Mouse (Mus musculus): ENCODE results near the gene Enc1.

The Enc1 gene

GRCm38 (mm10) chr13:97227795-97228194 lies 13.1 kb upstream of the Enc1 start:
- DNase-seq (ENCODE audit: low spot score): no peak

GRCm38 (mm10) chr13:97230101-97230500 lies 10.8 kb upstream of the Enc1 start:
- DNase-seq (ENCODE audit: low spot score): no peak

- DNase-seq (ENCODE audit: low spot score): no peak
These were observed 7.8 kb upstream of the Enc1 start for GRCm38 (mm10) chr13:97233092-97233491.

- peak; percentile 57 for DNase-seq (ENCODE audit: low spot score)
These were observed 6.0 kb upstream of the Enc1 start for GRCm38 (mm10) chr13:97234785-97235417.

DNA sequence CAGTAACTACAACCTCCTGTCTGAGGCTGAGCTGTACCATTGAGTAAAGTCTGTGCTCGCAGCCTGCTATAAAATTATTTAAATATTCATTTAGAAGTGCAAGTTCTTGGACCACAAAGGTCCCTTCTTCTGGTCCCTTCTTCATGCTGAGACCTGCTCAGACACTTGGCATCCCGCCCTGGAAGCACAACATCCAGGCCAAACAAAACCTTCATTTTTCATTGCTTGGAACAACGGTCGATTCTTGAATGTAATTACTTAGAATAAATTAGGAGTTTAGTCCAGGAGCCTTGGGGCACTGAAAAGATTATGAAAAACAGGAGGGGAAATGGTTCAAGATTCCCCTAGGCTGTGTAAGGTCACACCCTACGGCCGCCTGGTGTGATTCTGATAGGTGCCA lies 5.0 kb upstream of the Enc1 start:
- no peak for DNase-seq (ENCODE audit: low spot score)

DNA sequence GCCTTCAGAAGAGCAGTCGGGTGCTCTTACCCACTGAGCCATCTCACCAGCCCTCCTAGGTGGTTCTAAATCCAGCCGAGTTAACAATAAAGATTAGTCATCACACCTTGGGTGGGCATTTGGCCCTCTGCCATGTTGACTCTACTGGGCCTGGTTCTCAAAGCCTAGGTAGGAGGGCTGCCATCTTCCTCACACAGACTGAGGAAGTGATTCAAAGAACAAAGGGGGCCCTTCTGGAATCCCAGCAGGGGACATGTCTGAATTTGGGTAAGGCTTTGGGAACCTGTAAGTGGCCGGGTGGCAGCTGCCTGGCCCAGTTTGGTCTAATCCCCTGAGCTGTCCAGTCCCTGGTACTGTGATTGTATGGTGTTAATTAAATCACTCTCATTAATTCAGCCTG lies 3.2 kb upstream of the Enc1 start:
- no peak for DNase-seq (ENCODE audit: low spot score)

GRCm38 (mm10) chr13:97238181-97238981 lies 2.5 kb upstream of the Enc1 start:
- DNase-seq (ENCODE audit: low spot score): no peak

DNA sequence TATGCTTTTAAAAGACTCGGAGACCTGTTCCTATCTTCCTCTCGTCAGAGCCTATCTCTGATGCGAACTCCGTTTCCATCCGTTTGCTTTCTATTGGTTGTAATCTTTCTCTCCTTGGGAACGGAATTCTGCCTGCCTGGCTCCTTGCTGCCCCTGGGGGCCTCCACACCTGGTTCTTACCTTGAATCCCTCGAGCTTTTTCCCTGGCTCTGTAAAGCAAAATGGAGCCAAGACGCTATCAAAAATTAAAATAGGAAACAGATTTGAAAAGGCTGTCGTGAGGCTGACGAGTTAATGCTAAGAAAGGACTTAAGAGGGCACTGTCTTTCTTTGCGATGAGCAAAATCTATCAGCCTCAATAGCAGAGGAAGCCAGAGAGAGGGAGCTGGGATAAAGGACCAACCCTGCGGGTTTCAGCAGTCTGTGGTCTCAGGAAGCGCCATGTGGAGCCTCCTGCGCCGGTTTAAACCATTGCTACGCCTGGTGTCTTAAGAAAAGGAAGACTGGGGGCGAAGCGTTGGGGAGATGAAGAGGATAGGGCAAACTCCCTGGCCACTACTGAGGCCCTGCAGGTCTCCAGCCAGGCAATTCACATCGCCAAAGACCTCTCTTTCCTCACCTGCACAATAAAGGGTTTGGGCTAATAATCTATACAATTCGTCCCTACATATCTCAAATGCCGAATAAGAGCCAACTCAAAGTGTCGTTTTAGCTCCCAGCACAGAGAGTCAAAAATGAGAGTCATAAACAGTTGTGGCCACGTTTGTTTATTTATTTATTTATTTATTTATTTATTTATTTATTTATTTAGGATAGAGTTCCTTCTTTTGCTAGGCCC lies 1.3 kb upstream of the Enc1 start:
- no peak for DNase-seq (ENCODE audit: low spot score)

GRCm38 (mm10) chr13:97240279-97240964 lies 483 bp upstream of the Enc1 start:
- no peak for DNase-seq (ENCODE audit: low spot score)

DNA sequence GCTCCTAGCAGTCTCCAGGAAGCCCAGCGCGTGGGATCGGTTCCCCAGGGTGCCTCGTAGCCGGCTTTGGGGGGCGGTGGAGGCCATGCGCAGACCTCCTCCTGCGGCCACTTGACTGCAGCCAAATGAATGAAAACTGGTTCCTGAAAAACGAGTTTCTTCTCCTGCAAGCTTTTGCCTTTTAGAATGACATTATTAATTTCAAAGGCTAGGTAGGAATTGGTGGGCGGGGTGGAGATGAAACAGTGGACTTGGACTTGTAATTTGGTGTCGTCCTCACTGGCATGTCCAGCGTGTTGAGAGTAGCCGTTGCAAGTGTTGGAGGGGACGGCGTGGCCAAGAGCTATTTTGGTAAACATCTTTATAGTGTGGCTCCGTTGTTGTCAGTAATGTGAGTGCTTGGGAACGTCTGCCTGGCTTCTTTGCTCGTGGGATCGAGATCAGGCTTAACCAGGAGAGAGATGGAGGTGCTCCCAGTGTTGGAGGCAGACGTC lies 929 bp downstream of the Enc1 start:
- no peak for DNase-seq (ENCODE audit: low spot score)

GRCm38 (mm10) chr13:97242716-97243115 lies 1.8 kb downstream of the Enc1 start:
- no peak for DNase-seq (ENCODE audit: low spot score)

DNA sequence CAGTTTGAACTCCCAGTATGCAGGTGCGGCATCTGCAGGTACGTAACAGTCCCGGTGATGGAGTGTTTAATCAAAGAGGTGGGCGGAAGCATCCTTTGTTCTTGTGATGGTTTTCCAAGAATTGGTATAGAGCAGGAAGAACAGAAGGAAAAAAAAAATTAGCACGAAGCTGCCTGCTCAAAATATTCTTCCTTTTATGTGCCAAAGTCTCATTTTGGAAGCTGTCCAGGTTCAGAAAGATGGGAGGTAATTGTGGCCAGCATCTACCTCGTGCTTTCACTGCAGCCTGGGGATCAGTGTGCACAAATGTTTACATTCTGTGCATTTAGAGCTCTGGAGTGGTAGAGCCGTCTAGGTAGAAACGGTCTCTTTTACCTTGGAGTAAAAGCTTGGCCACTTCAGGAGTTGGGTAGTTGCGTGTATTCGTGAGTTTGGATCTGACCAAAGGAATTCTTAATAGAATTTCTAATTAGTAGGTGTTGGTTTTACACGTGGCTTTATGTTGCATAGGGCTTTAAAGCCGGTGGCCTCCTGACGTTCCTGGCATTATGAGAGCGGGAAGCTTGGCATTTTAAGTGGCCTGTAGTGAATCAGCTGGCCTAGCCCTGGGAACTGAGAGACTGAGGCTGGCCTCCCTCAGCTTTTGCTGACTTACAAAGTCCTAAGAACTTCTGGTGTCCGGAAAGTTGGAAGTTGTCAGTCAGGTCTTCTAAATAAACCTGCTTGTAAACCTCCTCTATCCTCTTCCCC lies 3.2 kb downstream of the Enc1 start:
- DNase-seq (ENCODE audit: low spot score): no peak

GRCm38 (mm10) chr13:97244712-97245105 lies 3.8 kb downstream of the Enc1 start:
- DNase-seq (ENCODE audit: low spot score): no peak

GRCm38 (mm10) chr13:97245157-97245556 lies 4.3 kb downstream of the Enc1 start:
- no peak for DNase-seq (ENCODE audit: low spot score)

- no peak for DNase-seq (ENCODE audit: low spot score)
These were observed 5.3 kb downstream of the Enc1 start for GRCm38 (mm10) chr13:97246217-97246616.

DNA sequence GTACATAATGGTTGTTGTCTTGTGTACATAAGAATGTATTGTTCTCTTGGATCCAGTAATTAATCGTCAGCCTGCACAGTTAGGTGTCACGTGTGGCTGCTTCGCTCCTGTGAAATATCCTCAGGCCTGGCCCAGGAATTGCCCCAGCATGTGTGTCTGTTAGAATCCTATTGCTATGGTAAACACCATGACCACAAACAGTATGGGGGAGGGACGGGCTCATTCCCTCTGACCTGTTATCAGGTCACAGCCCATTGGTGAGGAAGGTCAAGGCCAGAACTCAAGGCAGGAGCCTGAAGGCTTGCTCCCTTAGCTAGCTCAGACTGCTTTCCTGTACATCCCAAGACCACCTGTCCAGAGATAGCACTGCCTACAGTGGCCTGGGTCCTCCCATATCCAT lies 6.8 kb downstream of the Enc1 start:
- DNase-seq (ENCODE audit: low spot score): no peak

GRCm38 (mm10) chr13:97249051-97249461 lies 8.2 kb downstream of the Enc1 start:
- no peak for DNase-seq (ENCODE audit: low spot score)

GRCm38 (mm10) chr13:97249507-97250078 lies 8.7 kb downstream of the Enc1 start:
- DNase-seq (ENCODE audit: low spot score): no peak

DNA sequence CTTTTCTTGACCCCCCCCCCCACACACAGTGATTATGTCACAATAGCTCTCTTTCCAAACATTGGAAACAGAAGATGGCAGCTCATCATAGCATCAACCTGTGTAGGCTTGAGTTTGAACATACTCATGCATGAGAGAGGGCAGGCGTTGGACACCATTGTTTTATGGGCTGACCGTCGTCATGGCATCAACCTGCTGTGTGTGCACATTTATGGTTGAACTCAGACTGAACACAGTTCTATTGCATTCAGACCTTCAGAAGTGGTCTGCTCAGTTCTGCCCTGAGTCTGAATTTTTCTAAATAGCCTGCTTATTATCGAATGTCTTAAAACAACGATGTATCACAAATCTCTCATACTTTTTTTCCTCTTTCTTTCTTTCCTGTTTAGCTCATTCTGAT lies 9.2 kb downstream of the Enc1 start:
- DNase-seq (ENCODE audit: low spot score): no peak

- DNase-seq (ENCODE audit: low spot score): no peak
These were observed 9.9 kb downstream of the Enc1 start for GRCm38 (mm10) chr13:97250551-97251380.
